Mouse (Mus musculus) right cerebral cortex, adult 18-20 months (tissue): Measurements from ENCODE around the gene Rsad1.
A peak's percentile ranks its signal among the peaks of the same experiment; 100 is the strongest.

Experiments used
- DNase-seq: peaks from one replicate; pipeline ENCODE4 v3.0.0; 2022; ENCODE audit warnings: mixed read lengths

Gene Rsad1

DNA sequence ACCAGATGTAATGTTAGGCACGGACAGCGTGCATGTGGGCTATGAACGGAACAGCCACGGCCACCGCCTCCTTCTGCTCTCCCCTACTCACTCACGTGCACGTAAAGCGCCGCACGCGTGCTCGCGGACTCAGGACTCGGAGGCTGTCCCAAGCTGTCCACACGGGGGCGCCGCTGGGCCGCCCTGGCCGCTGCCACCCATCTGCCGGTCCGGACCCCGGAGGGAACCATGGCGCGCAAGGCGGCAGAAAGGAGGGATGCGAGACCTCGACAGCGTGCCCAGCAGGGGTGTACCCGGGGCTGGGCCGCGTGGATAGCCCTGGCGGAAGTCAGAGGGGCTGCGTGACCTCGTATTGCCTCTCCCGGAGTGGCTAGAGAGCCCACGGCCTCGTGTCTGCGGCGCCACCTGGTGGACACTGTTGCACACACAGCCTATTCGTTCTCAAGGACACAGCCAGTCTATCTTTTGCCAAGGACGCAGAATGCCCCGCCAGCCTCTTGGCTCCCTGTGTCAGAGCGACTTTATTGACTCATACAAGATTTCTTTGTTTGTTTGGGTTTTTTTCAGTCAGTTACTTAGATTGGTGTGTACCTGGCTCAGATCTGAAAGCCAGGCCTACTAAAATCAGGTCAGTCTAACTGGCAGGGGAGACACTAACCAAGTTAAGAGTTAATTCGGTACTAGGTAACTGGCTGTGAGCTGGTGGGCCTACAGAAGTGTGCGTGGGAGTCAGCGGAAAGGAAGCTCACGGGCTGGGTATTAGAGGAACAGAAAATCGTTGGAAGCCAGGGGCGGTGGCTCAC, at the start of gene Rsad1:
Gene Rsad1, minus strand, starts transcription at position 368 of the 803 bp plus-strand sequence.
- peak; percentile 94 for DNase-seq

- no peak for DNase-seq
Observed at GRCm38 (mm10) chr11:94598437-94599120, 49.5 kb upstream of the Rsad1 start.

GRCm38 (mm10) chr11:94597319-94597718, 48.3 kb upstream of the Rsad1 start:
- DNase-seq: no peak

- DNase-seq: no peak
Observed at GRCm38 (mm10) chr11:94596311-94596852, 47.3 kb upstream of the Rsad1 start.

DNA sequence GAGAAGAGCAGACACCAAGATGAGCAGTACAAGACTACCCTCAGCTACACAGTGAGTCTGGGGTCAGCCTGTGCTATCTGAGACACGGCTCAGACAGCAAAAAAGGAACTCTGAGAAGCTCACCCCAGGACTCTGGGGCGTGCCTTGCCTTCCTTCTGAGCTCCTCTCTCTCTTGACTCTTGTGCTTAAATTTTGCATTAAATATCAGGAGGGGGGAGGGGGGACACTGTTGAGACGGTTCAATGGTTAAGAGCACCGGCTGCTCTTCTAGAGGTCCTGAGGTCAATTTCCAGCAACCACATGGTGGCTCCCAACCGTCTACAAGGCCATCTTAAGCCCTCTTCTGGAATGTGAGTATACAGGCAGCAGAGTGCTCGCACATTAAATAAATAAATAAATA, 38.5 kb upstream of the Rsad1 start:
- DNase-seq: no peak

DNA sequence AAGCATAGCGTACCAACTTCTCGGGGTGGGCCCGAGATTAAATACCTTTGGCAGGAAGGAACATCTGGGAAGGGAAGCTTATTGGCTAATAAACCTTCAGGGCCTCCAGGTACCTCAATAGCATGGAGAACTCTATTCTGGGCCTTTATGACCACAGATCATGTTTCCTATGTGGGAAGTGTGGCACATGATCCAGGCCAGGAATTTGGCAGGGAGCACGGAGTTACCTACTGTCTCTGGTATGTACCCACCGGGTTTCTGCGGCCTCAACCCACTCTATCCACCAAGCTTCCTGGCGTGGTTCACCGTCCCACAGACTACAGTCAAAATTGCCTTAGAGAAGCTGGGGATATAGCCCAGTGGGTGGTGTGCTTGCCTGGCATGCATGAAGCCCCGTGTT, 36.0 kb upstream of the Rsad1 start:
- no peak for DNase-seq

GRCm38 (mm10) chr11:94580111-94580740, 31.2 kb upstream of the Rsad1 start:
- no peak for DNase-seq

DNA sequence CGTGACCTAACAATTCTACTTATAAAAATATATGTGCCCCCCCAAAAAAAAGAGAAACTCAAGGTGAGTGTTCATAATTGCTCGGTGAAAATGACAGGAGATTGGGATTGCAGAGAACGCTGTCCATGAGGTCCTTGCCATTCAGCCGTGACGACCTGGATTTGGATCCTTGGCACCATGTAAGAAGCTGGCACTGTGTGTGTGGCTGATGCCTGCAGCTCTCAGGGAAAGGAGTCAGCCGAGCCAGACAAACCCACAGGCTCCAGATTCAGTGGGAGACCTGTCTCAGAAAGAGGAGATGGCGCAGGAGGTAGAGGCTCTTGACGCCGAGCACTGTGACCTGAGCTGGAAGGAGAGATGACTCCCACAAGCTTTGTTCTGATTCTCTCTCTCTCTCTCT, 27.3 kb upstream of the Rsad1 start:
- peak; percentile 9 for DNase-seq

DNA sequence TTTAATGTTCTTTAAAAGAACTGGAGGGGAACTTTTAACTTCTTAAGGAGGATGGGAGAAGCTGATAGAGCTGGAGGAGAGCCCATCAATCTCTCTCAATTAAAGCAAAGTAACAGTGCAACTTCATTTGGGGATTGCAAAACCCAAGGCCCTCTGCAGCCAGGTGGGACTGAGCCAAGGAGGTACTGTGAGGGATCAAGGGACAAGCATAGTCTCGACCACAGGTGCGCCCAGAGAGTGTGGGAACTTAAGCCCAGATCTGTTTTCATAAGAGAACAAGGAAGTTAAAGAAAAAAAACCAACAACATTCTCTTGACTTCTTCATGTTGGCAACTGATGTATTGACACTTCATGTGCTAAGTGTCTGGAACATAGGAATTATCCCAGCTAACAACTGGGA, 26.0 kb upstream of the Rsad1 start:
- no peak for DNase-seq

- DNase-seq: no peak
Observed at GRCm38 (mm10) chr11:94574560-94574959, 25.5 kb upstream of the Rsad1 start.

GRCm38 (mm10) chr11:94571850-94572249, 22.8 kb upstream of the Rsad1 start:
- no peak for DNase-seq

DNA sequence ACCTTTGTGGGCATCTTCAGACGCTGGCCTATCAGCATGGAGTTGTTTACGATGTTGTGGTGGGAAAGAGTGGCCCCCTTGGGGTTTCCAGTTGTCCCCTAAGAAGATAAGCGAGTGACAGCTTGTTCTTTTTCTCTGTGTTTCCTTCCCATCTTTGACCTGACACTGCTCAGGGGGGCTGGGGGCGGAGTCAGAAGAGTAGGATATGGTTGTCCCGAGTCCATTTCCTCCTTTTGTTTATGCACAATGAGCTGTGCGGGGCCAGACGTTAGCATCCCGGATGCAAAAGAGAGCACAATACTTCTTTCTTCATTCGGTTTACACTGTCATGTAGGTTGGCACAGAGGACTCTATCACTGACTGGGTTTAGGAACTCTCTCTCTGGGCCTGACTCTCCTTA, 21.6 kb upstream of the Rsad1 start:
- no peak for DNase-seq

- no peak for DNase-seq
Observed at GRCm38 (mm10) chr11:94567326-94567725, 18.3 kb upstream of the Rsad1 start.

GRCm38 (mm10) chr11:94566534-94566933, 17.5 kb upstream of the Rsad1 start:
- DNase-seq: no peak

GRCm38 (mm10) chr11:94565151-94565479, 16.1 kb upstream of the Rsad1 start:
- no peak for DNase-seq

- DNase-seq: no peak
Observed at GRCm38 (mm10) chr11:94564437-94565150, 15.5 kb upstream of the Rsad1 start, which contains the start of gene Chad. Chad (plus strand) TSS chr11:94565047.

GRCm38 (mm10) chr11:94563821-94564220, 14.8 kb upstream of the Rsad1 start:
- no peak for DNase-seq

GRCm38 (mm10) chr11:94563383-94563782, 14.3 kb upstream of the Rsad1 start:
- DNase-seq: no peak

DNA sequence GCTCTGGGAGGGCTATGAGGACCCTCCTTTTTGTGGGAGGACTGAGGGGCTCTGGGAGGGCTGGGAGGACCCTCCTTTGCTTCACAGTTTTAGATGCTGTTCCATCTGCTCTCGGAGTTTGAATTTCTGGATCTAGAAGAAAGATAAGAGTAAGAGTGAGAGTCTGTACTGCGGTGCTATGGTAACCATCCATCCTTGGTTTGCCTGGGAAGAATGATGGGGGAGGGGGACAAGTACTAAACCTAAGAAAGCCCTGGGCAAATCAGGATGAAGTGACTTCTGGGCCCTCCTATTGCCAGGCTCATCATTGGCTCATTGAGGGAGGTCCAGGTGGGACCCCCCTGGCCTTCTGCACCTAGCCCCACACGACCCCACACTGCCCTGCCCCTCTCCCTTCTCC, 9.2 kb upstream of the Rsad1 start:
- no peak for DNase-seq

GRCm38 (mm10) chr11:94550442-94550744, 1.3 kb upstream of the Rsad1 start:
- no peak for DNase-seq

DNA sequence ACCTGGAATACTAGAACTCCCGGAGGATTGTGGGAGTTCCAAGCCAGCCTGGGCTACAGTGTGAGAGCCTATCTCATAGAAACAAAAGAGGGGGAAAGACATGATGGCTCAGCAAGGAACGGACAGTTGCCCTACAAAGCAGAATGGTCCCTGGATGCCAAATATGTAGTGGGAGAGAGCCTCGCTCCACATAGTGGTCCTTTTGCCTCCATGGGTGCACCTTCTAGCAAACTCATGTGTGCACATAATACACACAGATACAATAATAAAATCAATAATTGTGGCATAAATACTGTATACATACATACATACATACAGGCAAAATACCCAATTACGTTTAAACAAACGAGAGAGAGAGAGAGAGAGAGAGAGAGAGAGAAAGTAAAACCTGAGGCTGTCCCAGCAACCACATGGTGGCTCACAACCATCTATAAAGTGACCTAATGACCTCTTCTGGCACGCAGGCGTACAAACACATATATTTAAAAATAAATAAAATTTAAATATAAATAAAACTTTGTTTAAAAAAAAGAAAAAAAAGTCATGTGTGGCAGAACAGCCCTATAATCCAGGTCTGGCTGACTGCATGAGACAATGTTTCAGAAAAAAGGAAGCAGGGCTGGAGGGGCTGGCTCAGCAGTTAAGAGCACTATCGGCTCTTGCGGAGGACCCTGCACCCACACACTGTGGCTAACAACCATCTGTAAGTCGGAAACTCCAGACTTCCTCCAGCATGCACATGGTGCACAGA, 811 bp upstream of the Rsad1 start:
- peak; percentile 33 for DNase-seq

- peak; percentile 60 for DNase-seq
Observed at GRCm38 (mm10) chr11:94548041-94548784, 842 bp downstream of the Rsad1 start.
